Mouse (Mus musculus): ENCODE measurements at regions not wholly inside any gene's neighbourhood (a gene's known extent, or its start where the extent isn't known, plus 50 kb on each side); places are given as distances from the start of the nearest gene placed in this dataset.

DNA sequence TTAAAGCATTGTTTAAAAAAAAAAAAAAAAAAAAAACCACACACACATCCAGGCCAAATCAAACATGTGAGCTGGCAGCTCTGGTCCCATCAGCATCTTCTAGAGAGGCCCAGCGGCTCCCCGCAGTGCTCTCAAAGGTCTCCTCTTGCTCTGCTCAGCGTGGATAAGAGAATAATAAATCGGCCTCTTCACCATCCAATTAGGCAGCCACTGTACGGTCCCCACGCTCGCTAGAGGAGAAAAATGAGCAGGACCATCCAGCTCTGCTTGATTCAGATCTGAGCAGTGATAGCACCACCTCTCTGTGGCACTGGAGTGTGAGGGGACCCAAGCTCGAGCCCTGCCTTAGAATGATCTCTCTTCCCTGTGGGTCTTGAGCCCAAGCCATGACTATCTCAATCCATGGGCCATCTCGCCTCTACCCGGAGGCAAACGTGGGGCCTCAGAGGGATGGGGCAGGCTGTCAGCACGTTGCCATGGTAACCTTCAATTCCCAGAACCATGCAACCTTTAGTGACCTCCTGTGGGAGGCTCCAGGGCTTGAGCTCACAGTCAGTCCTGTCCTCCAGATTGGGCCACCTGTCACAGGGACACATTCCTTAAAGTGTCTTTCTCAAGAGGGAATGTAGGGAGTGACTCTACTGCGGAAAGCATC lies 273.6 kb upstream of the Prok2 start:
- intact Hi-C loops (cut with DNase I; ENCODE audit: low total_unique reads), result no loop called here
- DNase-seq, result no peak

DNA sequence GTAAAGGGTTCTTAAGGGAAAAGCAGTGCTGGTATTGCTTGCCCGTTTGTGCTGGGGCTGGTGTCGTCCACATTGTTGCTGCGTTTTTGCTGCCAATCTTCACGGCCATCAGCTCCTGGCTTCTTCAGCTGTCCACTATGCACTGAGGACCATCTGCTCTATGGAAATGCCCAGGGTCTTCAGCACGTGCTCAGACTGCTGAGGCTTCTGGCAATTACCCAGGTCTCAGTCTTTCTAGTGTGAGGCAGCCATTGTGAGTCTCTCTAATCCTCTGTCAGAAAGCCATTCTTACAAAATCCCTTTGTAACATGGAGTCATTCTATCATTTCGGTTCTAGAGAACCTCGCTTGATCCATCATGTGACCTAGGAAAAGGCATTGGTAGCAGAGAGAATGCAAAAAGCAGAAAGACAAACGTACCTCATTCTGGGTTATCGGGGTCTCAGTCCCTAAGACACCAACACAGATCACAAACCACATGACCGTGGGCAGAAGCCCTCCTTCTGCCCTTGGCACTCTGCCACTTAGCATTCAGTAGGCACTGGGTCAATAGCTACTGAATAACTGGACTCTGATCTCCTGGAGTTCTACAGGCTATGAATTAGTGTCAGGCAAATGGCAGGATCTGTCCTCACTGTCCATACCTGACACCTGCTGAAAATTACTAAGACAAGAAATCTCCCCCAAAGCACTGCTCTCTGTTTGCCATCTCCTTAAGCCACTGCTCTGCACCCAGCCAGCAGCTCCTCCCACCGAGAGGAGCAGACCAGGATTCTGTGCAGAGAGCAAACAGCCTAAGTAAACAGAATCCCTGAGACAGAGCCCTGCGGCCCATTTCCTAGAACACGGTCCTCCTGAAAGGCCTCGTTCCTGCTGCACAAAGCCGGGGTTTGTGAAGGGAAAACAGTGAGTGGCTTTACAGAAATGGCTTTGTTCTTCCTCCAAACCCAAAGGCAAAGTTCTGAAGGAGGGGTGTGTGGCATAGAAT lies 270.1 kb upstream of the Prok2 start:
- intact Hi-C loops (cut with DNase I; ENCODE audit: low total_unique reads), result no loop called here
- DNase-seq, result no peak

DNA sequence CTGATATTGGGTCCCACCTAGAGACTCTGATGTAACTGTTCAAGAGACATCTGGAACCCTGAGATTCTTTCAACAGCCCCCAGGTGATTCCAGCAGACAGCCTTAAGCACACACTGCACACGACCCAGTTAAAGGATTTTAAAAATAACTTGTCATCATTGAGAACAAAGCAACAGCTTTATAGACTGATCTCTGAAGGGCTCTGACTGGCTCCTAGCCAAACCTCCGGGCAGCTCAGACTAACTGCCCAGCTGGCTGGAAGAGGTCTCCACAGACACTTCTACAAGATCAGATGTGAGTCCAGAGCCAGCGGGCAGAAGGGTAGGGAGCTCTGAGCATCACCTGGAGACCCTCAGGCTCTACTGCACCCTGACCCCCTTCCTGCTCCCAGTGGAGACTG lies 267.8 kb upstream of the Prok2 start:
- intact Hi-C loops (cut with DNase I; ENCODE audit: low total_unique reads), result no loop called here
- no peak for DNase-seq

DNA sequence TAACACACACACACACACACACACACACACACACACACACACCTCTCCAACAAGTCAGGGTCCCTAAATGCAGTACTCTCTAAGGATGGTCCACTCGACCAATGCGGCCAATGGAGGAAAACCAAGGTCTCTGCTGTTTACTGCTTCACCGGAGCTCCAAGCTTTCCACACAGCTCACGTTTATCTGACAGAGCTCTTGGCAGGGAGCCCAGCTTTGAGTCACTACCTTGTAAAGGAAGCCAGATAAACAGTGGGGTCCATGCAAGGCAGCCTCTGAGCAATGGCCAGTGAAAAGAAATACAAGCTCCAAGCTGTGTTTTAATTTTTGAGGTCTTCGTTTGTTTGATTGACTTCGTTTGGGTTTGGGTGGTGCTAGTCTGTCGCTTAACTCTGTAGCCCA lies 264.9 kb upstream of the Prok2 start:
- intact Hi-C loops (cut with DNase I; ENCODE audit: low total_unique reads), result no loop called here
- peak; percentile 49 for DNase-seq

DNA sequence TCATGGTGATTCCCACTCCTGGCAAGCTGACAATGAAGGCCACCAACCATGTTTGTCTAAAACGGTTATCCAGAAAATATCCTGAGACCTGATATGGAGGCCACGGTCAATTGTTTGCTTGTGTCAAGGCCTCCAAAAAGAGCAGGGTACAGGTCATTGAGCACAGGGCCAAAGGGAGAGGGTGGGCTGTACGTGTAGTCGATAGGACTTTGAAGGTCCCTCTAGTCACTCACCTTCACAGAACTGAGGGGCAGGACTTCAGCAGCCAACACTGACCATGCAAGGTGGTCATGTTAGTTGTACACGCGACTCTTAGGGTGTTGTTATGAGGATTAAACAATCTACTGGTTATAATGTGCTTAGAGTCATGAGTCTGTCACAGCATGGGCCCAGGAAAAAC lies 264.4 kb upstream of the Prok2 start:
- intact Hi-C loops (cut with DNase I; ENCODE audit: low total_unique reads), result no loop called here
- no peak for DNase-seq

DNA sequence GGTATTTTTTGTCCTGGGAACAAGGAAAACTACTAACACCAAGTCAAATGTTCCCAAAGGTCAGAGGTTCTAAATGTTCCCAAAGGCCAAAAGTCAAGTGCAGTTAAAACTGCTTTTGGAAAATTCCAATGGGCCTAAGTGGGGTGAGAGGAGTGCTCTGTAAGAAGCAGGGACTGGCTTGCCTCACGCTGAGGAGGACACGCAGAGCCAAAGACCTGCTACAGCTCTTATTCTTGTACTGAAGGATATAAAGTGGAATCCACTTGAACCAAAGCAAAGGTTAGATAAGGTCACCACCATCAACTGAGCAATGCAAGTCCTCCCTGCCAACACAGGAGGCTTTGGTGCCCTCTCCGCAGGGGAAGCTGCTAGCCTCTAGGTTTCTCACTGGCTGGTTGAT lies 260.3 kb upstream of the Prok2 start:
- intact Hi-C loops (cut with DNase I; ENCODE audit: low total_unique reads), result no loop called here

DNA sequence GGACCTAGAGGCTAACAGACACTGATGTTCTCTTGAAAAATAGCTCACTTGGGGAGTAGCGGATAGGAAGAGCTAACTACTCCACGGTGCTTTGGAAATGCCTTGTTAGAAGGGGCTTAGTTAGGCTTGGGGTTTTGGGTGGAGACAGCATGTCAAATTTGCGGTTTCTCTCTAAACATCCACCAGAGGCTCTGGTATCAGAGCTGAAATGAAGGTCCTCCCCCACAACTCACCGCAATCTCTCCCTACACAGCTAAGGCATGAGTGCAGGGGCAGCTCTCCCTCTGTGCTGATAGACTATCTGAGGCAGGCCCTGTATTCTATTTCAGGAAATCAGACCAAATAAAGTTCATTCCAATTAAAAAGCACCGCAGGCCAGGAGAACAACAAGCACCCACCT lies 259.1 kb upstream of the Prok2 start:
- no peak for DNase-seq
- intact Hi-C loops (cut with DNase I; ENCODE audit: low total_unique reads), result no loop called here

More for the DNA sequence above, 260.3 kb upstream of the Prok2 start:
- no peak for DNase-seq

DNA sequence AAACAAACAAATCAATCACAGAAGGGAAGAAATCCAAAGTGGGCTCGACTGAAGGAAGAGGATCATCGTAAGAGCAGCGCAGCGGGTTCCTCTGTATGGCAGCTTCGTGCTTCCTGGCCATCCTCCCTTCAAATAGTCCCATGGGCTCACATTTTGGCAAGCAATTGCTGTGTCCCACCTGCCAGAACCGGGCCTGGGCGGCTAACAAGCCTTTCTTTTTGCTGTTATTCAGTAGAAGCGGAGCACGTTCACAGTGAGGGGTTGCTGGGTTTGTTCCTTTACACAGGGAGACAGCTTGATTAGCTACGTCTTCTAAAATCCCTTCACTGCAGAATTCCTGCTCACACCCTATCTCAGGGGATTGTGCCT lies 258.6 kb upstream of the Prok2 start:
- intact Hi-C loops (cut with DNase I; ENCODE audit: low total_unique reads), result no loop called here
- DNase-seq, result no peak

DNA sequence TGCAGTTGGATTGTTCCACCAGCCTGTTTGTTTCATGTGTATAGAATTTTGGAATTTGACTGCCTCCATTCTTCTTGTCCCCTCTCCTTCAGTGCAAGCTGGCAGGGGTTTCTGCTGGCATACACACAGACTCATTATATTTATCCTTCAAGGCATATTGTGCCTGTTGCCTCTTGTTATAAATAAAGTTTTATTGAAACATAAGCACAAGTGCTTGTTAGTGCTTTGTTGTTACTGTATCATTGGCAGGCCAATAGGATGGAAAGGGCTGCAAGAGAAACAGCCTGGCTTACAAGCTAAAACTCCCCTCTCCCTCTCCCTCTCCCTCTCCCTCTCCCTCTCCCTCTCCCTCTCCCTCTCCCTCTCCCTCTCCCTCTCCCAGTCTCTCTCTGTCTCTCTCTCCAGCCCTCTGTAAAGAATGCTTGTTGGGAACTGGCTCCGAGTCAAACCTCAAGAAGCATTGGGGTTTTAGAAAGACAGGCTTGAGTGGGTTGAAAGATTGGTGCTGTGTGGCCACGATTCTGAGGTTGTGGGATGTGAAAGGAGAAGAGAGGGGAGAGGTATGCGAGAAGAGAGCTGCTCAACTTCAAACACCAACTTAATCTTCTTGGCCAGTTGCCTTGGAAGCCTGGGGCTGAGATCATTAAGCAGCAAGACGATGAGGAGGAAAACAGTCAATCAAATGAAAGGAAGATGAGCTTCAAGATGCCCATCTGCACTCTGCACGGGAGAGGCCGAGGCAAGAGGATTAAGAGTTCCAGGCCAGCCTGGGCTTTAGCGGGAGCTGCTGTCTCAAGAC lies 258.1 kb upstream of the Prok2 start:
- intact Hi-C loops (cut with DNase I; ENCODE audit: low total_unique reads), result no loop called here
- DNase-seq, result no peak

DNA sequence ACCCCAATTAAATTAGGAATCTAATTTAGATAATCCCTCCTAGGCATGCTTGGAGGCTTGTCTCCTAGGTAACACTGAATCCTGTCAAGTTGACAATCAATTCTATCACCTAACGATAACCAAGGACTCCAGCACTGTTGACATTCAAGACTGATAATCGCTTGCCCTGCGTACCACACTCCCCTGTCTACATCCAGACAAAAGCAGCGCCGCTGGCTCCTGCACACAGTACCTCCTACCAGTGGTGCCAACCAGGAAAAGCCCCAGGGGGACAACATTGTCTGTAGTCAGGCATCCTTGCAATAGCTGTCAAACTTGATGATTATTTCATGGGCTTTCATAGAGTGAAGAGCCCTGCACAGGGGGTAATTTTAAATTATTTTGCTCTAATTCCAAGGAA lies 253.4 kb upstream of the Prok2 start:
- no peak for DNase-seq
- intact Hi-C loops (cut with DNase I; ENCODE audit: low total_unique reads), result no loop called here

DNA sequence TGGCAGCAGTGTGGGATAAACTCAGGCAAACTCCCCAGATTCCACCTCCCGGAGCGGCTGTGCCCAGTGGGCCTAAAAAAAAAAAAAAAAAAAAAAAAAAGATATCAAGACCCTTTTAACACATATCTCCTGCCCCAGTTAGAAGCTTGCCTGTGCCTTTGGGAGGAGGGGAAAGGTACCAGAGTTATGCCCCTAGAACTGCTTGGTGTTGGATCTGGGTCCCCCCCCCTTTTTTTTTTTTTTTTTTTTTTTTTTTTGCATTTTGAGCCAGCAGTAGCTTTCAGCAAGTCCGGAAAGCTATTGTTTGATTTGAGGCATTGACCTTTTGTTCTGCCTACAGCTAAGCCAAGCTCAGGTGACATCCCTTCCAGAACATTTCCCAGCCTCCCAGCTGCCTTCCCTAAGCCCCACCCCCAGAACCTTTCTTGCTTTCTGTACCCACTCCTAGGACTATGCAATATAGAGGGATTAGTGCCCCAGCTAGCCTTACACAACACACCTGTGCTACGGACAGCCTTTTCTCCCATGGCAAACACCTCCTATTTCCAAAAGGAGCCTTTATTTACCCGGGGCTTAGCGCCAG lies 252.1 kb upstream of the Prok2 start:
- intact Hi-C loops (cut with DNase I; ENCODE audit: low total_unique reads), result no loop called here
- DNase-seq, result no peak

DNA sequence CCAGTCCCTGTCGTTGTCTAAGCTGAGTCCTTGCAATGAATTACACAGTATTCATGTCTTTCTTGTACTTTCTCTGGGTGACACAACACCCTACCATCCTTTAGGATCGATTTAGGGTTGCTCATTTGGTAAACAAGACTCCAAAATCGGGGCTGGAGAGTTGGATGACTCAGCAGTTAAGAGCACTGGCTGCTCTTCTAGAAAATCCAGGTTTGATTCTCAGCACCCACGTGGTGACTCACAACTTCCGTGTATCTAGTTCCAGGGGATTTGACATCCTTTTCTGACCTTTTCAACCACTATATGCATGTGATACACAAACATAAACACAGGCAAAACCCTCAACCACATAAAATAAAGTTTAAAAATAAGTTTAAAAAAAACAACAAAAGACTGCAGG lies 250.0 kb upstream of the Prok2 start:
- intact Hi-C loops (cut with DNase I; ENCODE audit: low total_unique reads), result no loop called here
- DNase-seq, result no peak

DNA sequence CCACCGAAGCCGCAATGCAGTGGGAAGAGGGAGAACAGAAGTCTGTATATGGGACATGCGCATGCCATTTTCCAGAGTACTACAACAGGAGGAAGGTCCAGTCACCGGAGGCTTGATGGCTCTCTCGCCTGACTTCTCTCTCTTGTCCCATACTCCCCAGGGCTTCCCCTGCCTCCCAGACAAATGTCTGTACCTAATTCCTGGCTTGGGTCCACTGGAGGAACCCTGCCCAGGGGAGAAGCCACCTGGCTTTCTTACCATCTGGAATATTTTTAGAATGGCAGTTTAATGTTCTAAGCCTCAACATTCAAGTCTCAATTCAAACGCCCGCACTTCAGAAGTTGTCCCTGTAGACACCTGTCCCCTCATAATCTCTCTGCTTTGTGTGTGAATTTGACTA lies 249.3 kb upstream of the Prok2 start:
- no peak for DNase-seq
- intact Hi-C loops (cut with DNase I; ENCODE audit: low total_unique reads), result no loop called here

DNA sequence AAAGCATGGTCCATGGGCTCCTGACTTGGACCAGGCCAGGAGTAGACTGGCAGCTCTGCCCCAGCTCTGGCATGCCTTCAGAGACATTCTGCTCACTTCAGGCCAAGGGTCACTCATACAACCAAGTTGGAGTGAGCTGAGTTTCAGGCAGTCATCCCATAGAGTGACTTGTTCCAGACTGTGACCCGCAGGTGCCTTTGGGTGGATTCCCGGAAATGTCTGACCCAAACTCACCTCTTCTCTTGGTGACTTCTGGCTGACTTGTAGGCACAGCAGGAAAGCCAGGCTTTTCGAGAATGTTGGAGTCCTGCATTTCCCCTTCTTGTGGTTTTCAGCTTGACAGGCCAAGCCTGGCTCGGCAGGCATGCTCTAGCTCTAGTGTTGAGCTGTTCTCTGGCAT lies 248.3 kb upstream of the Prok2 start:
- peak; percentile 28 for DNase-seq
- intact Hi-C loops (cut with DNase I; ENCODE audit: low total_unique reads), result no loop called here

DNA sequence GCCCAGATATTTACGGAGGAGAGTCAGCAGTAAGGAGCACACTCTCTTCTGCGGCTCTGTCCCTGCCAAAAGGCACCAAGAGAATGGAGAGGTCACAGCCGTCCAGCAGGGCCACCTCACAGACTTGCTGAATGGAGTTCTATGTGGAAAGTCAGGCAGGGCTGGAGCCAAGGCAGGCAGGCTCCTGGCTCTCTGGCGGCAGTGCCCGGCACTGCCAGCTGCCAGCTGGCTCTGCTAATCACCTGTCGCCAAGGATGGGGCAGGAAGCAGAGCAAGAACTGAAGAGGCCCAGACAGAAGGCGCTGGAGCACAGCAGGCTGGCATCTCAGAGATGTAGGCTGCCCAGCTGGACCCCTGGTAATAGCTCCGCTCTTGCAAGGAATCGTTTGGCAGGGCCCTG lies 245.2 kb upstream of the Prok2 start:
- intact Hi-C loops (cut with DNase I; ENCODE audit: low total_unique reads), result no loop called here

DNA sequence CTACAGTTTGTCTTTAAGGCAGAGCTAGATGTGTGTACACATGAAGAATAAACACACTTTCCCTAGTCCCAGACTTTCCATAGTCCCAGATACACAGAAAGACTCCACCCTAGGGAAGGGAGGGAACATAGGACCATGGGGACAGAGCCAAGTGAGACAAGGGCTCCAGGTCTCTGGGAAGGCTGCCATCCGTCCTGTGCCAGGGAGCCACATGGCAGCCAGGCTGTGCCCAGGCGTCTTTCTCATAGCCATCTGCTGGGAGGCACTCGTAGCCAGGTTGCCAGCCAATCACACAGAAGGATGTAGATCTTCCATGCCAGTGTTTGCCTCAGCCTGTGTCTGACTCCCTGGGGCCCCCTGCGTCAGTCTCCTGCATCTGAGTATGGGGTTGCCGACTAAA lies 242.7 kb upstream of the Prok2 start:
- intact Hi-C loops (cut with DNase I; ENCODE audit: low total_unique reads), result no loop called here
- peak; percentile 72 for DNase-seq

More for the DNA sequence above, 245.2 kb upstream of the Prok2 start:
- DNase-seq, result peak; percentile 71

DNA sequence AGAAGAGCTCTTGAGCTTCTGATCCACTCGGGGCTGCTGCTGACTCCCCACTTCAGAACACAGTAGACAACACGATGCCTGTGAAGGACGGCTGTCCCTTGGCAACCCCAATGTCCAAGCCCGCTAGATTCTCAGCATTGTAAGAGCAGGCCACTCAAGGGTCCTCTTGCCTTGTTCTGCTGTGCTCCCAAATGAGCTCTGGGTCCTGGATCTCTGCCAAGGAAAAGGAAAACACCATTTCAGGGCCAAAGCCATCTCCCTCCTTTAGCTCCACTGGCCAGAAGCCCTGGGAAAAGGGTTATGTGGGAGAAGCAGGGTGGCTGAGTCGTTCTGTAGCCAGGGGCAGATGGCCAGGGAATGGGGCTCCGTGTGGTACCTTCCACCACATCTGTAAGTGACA lies 241.3 kb upstream of the Prok2 start:
- no peak for DNase-seq
- intact Hi-C loops (cut with DNase I; ENCODE audit: low total_unique reads), result no loop called here

DNA sequence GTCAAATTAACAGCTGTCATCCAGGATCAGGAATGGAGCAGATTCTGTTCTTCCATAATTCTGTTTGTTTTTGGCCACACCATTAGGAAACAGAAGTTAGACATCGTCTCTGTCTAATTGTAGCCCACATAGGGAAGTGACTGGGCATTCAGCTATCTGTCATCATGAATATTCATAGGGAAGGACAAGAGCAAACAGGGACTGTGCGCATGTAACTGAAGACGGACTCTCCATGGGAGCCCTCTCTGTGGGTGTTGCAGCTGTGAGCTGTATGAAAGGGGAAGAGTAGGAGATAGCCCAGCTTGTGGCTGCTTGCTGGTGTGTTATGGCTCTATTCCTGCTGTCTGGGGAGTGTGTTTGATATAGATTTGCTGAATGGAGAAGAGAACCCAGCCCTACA lies 238.3 kb upstream of the Prok2 start:
- intact Hi-C loops (cut with DNase I; ENCODE audit: low total_unique reads), result no loop called here
- DNase-seq, result no peak

DNA sequence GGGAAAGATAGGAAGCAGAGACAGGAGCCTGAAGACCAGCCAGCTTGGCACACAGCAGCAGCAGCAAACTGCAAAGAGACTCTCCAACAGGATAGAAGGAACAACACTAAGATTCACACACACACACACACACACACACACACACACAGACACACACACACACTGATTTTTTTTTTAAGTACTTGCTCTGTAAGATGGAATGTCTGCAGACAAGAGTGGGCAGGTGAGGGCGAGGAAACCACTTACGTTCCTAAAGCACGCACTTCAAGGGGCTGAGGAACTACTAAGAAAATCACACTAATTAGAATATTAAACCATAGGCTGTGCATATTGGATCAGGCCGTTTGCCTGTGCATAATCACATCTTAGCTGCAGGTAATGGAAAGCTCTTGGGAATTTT lies 237.8 kb upstream of the Prok2 start:
- intact Hi-C loops (cut with DNase I; ENCODE audit: low total_unique reads), result no loop called here
- DNase-seq, result no peak

DNA sequence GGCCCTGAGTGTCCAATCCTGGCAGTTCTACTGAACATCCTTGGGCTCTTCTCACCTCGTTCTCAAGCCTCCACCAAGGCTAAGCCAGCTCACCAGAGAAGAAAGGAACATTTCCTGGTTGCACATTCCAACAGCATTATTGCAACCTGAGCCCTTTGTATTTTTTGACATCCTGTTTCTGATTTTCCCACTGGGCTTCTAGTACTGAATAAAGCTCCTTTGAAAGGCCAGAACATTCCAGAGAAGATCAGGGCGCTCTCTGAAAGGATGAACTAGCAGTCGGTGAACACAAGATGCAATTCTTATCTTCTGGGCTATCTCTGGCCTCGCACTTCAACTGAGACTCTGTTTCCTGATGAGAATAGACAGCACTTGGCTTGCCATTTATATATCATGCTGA lies 233.2 kb upstream of the Prok2 start:
- intact Hi-C loops (cut with DNase I; ENCODE audit: low total_unique reads), result no loop called here

More for the DNA sequence above, 233.2 kb upstream of the Prok2 start:
- DNase-seq, result no peak

Data from gastrocnemius, postnatal 14 days (tissue).